Mouse (Mus musculus): Measurements from ENCODE around the gene Prap1. TPM values are rescaled to one million over a fixed set of nuclear protein-coding genes. Genes with fewer than 3 reads are reported as not detected.

The Prap1 gene
- polyA plus RNA-seq, 1 experiment, result not detected

- TF ChIP-seq GATA1 (IDR thresholded peaks at IDR 0.05; ENCODE audit: low read length), result no peak
These were observed 23.0 kb upstream of the Prap1 start for GRCm38 (mm10) chr7:140070042-140070711.

DNA sequence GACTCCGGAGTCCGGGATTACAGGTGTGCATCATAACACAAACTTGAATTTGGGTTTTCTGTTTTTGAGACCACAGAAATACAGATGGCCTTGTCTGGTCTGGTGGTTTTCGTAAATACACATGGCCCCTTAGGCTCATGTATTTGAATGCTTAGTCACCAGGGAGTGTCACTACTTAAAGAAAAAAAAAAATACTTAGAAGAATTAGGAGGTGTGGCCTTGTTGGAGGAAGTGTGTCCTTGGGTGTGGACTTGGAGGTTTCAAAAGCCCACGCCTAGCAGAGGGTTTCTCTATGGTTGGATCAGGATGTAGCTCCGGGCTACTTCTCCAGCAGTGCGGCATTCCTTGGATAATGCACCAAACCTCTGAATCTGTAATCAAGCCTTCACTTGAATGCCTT, 15.5 kb upstream of the Prap1 start:
- no peak for TF ChIP-seq GATA1 (IDR thresholded peaks at IDR 0.05; ENCODE audit: low read length)

GRCm38 (mm10) chr7:140078711-140079110, 14.5 kb upstream of the Prap1 start:
- TF ChIP-seq GATA1 (IDR thresholded peaks at IDR 0.05; ENCODE audit: low read length), result no peak

DNA sequence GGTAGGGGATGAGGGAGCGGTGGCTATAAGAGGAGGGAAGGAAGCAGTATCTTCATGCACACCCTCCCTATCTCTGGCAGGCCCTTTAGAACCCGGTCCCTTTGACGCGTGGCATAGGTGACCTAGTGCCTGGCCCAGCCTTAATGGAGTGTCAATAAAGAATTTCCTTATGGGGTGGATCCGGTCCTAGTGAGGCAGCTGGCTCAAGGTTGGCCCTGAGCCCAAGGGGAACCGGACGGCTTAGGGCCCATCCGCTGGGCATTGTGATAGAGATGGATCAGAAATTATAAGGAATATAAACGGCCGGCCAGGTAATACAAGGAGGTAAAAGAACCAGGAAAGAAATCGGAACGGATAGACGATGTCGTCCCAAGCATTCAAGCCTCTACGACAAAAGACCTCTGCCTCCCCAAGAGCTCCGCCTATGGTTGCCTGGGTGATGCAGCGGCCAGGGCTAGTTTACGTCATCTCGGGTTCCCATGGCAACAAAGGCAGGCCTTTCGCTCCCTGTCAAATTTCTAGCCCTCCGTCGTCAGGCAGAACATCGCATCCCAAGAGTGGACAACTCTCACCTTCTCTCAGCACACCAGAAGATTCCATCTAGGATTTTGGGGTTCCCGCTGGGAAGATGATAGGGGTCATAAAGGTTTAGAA, 12.6 kb upstream of the Prap1 start:
- TF ChIP-seq GATA1 (IDR thresholded peaks at IDR 0.05; ENCODE audit: low read length), result no peak

DNA sequence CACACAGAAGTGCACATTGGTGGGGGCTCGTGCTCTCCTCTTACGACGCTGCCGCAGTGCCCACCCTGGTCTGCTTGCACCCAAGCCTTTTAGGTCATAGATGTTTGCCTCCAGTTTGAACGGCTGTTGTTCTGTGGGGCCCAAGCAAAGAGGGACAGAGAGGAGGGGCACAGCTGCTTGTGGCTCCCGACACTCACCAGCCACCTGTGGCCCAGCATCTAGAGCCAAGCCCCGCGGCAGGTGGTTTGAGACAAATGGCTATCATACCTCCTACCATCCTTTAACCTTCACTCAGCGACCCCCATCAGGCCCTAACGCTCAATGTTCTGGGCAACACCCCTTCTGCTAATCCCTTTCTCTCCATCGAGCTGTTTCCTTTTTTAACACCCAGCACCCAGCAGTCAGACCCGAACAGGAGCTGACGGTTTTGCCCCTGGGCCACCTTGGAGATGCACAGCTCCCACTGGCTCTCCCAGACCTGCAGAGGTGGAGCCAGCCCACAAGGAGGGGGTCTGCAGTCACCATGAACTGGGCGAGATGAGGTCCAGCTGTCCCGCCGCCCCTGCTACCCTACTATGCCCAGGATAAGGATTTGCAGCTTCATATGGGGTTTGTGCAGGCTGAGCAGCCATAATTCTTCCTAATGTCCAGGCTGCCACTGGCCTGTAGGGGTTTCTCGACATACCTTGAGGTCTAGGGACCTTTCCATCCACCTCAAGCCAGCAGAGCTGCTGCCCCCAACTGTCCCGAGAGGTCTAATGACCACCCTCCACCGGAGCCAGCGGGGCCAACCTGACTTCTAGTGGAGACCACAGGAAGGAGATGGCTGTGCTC, 11.6 kb upstream of the Prap1 start:
- TF ChIP-seq GATA1 (IDR thresholded peaks at IDR 0.05; ENCODE audit: low read length), result no peak

DNA sequence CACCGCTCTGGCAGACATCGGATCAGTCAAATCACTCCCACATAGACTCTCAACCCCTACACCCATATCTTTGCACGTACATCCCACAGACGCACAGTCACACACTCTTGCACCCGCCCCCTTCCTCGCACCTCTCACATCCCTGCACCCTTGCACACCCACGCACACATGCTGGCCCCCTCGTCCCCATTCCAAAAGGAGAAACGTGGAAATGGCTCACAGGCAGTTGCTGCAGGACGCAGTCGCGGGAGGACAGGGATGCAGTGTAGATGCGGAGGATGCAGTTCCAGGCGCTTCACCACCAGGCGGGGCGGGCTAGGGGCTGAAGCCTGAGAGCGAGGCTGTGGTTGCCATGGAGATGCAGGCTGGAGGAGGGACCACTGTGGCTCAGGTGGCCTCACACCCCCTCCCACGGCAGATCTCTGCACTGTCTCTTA, 10.9 kb upstream of the Prap1 start, which contains the start of gene Caly:
TSS of gene Caly (minus strand) at position 307 of the 437 bp plus-strand sequence.
- TF ChIP-seq GATA1 (IDR thresholded peaks at IDR 0.05; ENCODE audit: low read length), result no peak

GRCm38 (mm10) chr7:140090601-140091000, 2.6 kb upstream of the Prap1 start:
- no peak for TF ChIP-seq GATA1 (IDR thresholded peaks at IDR 0.05; ENCODE audit: low read length)

GRCm38 (mm10) chr7:140094954-140095353, 1.8 kb downstream of the Prap1 start:
- no peak for TF ChIP-seq GATA1 (IDR thresholded peaks at IDR 0.05; ENCODE audit: low read length)

- TF ChIP-seq GATA1 (IDR thresholded peaks at IDR 0.05; ENCODE audit: low read length), result no peak
These were observed 2.4 kb downstream of the Prap1 start for GRCm38 (mm10) chr7:140095556-140095955.

DNA sequence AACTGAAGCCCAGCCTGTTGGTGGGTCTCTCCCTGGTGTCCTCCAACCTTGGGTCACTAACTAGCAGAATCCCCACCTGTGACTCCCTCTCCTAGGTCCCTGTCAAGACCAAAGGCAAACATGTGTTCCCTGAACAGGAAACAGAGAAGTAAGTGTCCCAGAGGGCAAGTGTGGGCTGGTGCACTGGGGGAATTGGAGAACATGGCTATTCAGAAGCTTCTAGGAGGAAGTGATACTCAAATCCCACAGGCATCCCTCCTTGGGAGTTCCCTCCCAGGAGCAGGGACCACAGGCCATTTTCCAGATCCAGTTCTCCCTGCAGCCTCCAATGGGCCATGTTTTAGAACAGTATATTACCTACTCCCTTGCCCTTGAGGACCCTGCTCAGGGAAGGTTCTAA, 2.9 kb downstream of the Prap1 start:
- no peak for TF ChIP-seq GATA1 (IDR thresholded peaks at IDR 0.05; ENCODE audit: low read length)

DNA sequence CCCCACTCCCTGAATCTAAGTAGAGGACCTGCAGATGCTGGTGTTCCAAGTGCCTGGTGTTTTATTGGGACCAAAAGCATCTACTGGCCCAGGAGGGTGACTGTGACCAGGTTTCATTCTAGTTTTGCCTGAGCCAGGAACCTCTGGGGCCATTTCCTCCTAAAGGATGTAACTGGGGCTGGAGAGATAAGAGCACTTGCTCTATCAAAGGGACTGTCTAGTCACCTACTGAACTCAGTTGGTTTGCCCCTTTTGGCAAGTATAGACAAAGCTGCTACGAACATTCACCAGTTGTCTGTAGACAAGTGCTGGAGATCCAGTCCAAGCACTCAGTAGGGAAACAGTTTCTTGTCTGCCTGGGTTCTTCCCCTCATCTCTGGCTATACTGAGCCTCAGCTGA, 5.3 kb downstream of the Prap1 start:
- no peak for TF ChIP-seq GATA1 (IDR thresholded peaks at IDR 0.05; ENCODE audit: low read length)

- TF ChIP-seq GATA1 (IDR thresholded peaks at IDR 0.05; ENCODE audit: low read length), result no peak
These were observed 8.3 kb downstream of the Prap1 start for GRCm38 (mm10) chr7:140101498-140101897.

DNA sequence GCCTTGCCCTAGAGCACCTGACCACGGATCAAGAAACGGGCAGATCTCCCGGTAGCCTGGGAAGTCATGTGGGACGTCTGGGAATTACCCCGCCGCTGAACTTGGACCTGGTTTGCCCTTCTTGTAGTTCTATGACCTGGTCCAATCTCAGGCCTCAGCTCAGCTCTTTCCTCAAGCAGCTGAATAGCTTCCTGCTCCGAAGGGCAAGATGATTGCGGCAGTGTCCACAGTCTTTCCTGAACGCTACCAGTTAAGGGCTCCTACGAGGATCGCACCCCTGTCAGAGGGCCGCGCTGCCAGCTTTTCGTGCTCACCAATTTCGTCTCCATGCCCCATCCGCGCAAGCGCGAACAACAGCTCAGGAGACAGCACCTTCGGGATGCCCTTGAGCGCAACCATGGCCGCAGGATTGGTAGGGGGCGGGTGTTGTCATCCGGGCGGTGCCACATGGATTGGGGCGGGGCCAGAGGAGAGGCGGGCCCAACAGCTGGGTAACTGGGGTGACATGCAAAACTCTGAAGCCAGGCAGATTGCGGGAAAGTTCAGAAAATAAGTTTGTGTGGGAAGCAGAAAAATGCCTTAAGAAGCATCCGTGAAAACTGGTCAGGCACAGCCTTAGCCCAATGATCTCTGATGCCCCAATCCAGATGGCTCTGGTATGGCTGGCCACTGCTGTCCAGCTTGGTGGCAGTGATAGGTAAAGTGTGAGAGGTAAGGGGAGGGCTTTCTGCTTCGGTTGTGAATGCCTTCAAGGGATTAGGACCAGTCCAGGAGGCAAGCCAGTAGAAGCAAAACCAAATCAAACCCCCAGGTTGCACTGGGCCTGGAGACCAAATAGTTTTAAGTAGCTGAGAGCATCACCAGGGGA, 9.0 kb downstream of the Prap1 start, which contains the start of gene Fuom:
TSS of gene Fuom (minus strand) at position 449 of the 868 bp plus-strand sequence.
- TF ChIP-seq GATA1 (IDR thresholded peaks at IDR 0.05; ENCODE audit: low read length), result no peak

- no peak for TF ChIP-seq GATA1 (IDR thresholded peaks at IDR 0.05; ENCODE audit: low read length)
These were observed 10.8 kb downstream of the Prap1 start for GRCm38 (mm10) chr7:140104009-140104408.

- no peak for TF ChIP-seq GATA1 (IDR thresholded peaks at IDR 0.05; ENCODE audit: low read length)
These were observed 18.7 kb downstream of the Prap1 start for GRCm38 (mm10) chr7:140111943-140112342.
